Mouse (Mus musculus): Measurements from ENCODE around the gene Krtap3-3.

- TF ChIP-seq CEBPB (IDR thresholded peaks at IDR 0.05; ENCODE audit: low read depth) (no peak), CTCF (IDR thresholded peaks at IDR 0.05; ENCODE audit: control insufficient read depth, insufficient read depth, insufficient read length) (peak; percentile 70)
Measured at GRCm38 (mm10) chr11:99574106-99574505, 23.4 kb upstream of the Krtap3-3 start.

All from C2C12 (cell line).